Mouse (Mus musculus) ES-E14 (cell line): ENCODE measurements at regions not wholly inside any gene's neighbourhood (a gene's known extent, or its start where the extent isn't known, plus 50 kb on each side); places are given as distances from the start of the nearest gene placed in this dataset.

Experiments
- CHD2 ChIP-seq: IDR thresholded peaks from 2 replicates; pipeline ENCODE4 v1.6.1; 2014; ENCODE audit warnings: mild to moderate bottlenecking, low read depth, low read length, inconsistent platforms
- HCFC1 ChIP-seq: IDR thresholded peaks from 2 replicates; pipeline ENCODE4 v1.6.1; 2012; ENCODE audit warnings: low read length, inconsistent platforms, borderline replicate concordance; ENCODE audit not compliant: insufficient read depth
- MAFK ChIP-seq: IDR thresholded peaks from 2 replicates; pipeline ENCODE4 v1.6.1; 2014; ENCODE audit warnings: mild to moderate bottlenecking, low read depth, low read length, inconsistent platforms; ENCODE audit not compliant: insufficient read depth
- ZC3H11A ChIP-seq: IDR thresholded peaks from 2 replicates; pipeline ENCODE4 v1.6.1; 2012; ENCODE audit warnings: low read depth, mild to moderate bottlenecking, inconsistent platforms, low read length, borderline replicate concordance
- ZNF384 ChIP-seq: IDR thresholded peaks from 2 replicates; pipeline ENCODE4 v1.6.1; 2012; ENCODE audit warnings: low read depth, low read length, inconsistent platforms

DNA sequence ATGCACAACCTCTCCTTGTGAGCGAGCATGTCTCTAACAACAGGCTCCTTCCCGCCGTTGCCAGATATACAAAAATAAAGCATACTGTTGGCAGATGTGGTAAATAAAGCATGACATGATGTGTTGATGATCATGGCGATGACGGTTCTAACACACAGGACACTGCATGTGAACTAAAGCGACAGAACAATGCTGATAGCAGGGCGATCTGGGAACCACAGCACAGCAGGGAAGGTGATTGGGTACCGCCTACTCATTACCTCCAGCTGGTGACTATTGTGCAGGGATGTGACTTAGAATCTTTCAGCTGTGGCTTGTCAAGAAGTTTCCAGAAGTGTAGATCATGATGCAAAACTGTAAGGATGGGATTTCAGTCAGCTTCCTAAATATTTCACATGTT, 260.5 kb upstream of the Gria1 start:
- TF ChIP-seq CHD2: no peak
- no peak for TF ChIP-seq HCFC1
- no peak for TF ChIP-seq MAFK
- TF ChIP-seq ZC3H11A: no peak
- no peak for TF ChIP-seq ZNF384
